Comparison of ENCODE assay signal across 23 mouse cellular contexts in the genomic region with DNA sequence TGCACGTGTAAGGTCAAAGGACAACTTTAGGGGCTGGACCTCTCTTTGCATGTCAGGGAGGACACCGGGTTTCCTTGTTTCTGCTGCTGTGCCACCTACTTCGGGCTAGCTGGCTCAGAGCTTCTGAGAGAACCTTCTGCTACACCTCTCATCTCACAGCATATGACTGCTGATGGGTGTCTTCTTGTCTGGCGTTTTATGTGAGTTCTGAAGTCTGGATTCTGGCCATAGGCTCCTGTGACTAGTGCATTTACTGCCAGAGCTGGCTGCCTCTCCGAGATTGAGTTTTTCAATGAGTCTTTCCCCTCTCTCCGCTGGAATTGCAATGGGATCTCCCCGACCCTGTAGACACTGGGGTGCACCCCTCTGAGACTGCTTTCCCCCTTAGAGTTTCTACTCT.
"Had no signal": no experiment of that assay in that cellular context is flagged by ENCODE, and none has a peak within 500 bp of the region (broad histone marks: within the 10 kb centered on the region; RNA-seq: fewer than 3 reads in every experiment).

No protein-coding gene starts in this region.

- H3K4me3 ChIP-seq: gastrocnemius, adult 2 months; heart, adult 2 months; heart, embryonic 13.5 days; heart, embryonic 15.5 days; hindbrain, embryonic 10.5 days; hindbrain, embryonic 12.5 days; intestine, embryonic 15.5 days; layer of hippocampus, adult 2 months; left cerebral cortex, adult 2 months; limb, embryonic 10.5 days; limb, embryonic 12.5 days; liver, embryonic 13.5 days had no signal

- H3K36me3 ChIP-seq: heart, embryonic 13.5 days; heart, embryonic 15.5 days; hindbrain, embryonic 10.5 days; hindbrain, embryonic 12.5 days; intestine, embryonic 15.5 days; limb, embryonic 10.5 days; limb, embryonic 12.5 days; liver, embryonic 13.5 days had no signal

- DNase-seq: gastrocnemius, adult 2 months; gastrocnemius, postnatal 10 days; gastrocnemius, postnatal 25 days; heart, adult 2 months; heart, postnatal 14 days; heart, postnatal 4 days; kidney, adult 18-20 months; kidney, adult 8-10 months; kidney, postnatal 10 days; kidney, postnatal 25 days; kidney, postnatal 4 days; liver; liver, embryonic 13.5 days had no signal

- H3K4me1 ChIP-seq: heart, embryonic 15.5 days; intestine, embryonic 15.5 days; liver, embryonic 13.5 days had no signal

- H3K27me3 ChIP-seq: heart, embryonic 15.5 days; hindbrain, embryonic 12.5 days; intestine, embryonic 15.5 days; limb, embryonic 12.5 days had no signal

- H3K27ac ChIP-seq: gastrocnemius, adult 2 months; heart, adult 2 months; heart, embryonic 13.5 days; heart, embryonic 15.5 days; hindbrain, embryonic 10.5 days; hindbrain, embryonic 12.5 days; hindbrain, embryonic 14.5 days; intestine, embryonic 15.5 days; layer of hippocampus, adult 2 months; left cerebral cortex, adult 2 months; limb, embryonic 10.5 days; limb, embryonic 12.5 days; liver, embryonic 13.5 days had no signal
